Mouse (Mus musculus): Measurements from ENCODE around the gene Kctd17. TPM values are rescaled to one million over a fixed set of nuclear protein-coding genes. Genes with fewer than 3 reads are reported as not detected.

The Kctd17 gene
- polyA plus RNA-seq, 1 experiment from 2014 or later = 18.6 TPM

GRCm38 (mm10) chr15:78438018-78438394 lies 9.6 kb downstream of the Kctd17 start:
- Histone ChIP-seq H3K9ac (ENCODE audit: low read depth, low read length) (no peak overlapping the region), H3K27ac (ENCODE audit: low read depth, low read length) (no peak overlapping the region)

DNA sequence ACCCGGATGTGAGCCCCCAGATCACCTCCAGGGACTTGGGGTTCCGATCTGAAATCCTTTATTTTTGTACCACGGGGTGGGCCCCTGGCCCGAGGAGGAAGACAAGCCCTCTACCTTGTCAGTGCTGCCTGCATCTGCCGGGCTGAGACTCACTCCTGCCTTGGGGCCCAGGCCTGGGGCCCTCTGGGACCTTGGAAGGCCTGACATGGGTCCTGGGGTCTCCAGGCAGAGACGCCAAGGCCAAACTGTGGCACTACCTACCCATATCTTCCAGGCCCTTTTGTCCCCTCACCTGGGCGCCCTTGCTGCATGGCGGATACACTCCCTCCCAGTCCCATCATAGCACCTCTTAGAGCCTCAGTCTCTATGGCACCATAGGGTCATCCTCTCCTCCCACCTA lies 10.1 kb downstream of the Kctd17 start:
- Histone ChIP-seq H3K4me3 (ENCODE audit: low read depth, low read length) (no peak overlapping the region), H3K9me3 (ENCODE audit: control insufficient read depth) (no peaks in the 10 kb centered on the region), H3K27ac (ENCODE audit: low read depth, low read length) (no peak overlapping the region), H3K27me3 (replicated peaks; ENCODE audit: control insufficient read depth, insufficient read depth, low read length) (peaks cover 38% of the 10 kb centered on the region), H3K9ac (ENCODE audit: low read depth, low read length) (no peak overlapping the region), H3K4me2 (replicated peaks; ENCODE audit: low read depth) (no peak overlapping the region), H3K4me1 (replicated peaks; ENCODE audit: control insufficient read depth, insufficient read depth, low read length) (no peaks in the 10 kb centered on the region; the same call in 1 of the 2 replicates), H3K36me3 (ENCODE audit: control insufficient read depth, insufficient read depth) (no peaks in the 10 kb centered on the region; the same call in 1 of the 2 replicates)
- ATAC-seq = no peak
- 61% methylated on average over 8 of the region's 8 CpGs for WGBS
- TF ChIP-seq CTCF (IDR thresholded peaks at IDR 0.05; ENCODE audit: low read depth) = no peak

More at GRCm38 (mm10) chr15:78438018-78438394, 9.6 kb downstream of the Kctd17 start:
- no peak overlapping the region for H3K4me3 ChIP-seq (ENCODE audit: low read depth, low read length)
- peaks cover 38% of the 10 kb centered on the region for H3K27me3 ChIP-seq (replicated peaks; ENCODE audit: control insufficient read depth, insufficient read depth, low read length)
- H3K36me3 ChIP-seq (ENCODE audit: control insufficient read depth, insufficient read depth) = no peaks in the 10 kb centered on the region; the same call in 1 of the 2 replicates
- no peak for TF ChIP-seq CTCF (IDR thresholded peaks at IDR 0.05; ENCODE audit: low read depth)
- H3K4me2 ChIP-seq (replicated peaks; ENCODE audit: low read depth) = 0 out of 2 replicates have a peak overlapping the region, but pooled peaks have one; percentile 56
- no peaks in the 10 kb centered on the region; the same call in 1 of the 2 replicates for H3K4me1 ChIP-seq (replicated peaks; ENCODE audit: control insufficient read depth, insufficient read depth, low read length)
- H3K9me3 ChIP-seq (ENCODE audit: control insufficient read depth) = no peaks in the 10 kb centered on the region
- no peak for ATAC-seq
- WGBS = 40% methylated on average over 4 of the region's 4 CpGs

DNA sequence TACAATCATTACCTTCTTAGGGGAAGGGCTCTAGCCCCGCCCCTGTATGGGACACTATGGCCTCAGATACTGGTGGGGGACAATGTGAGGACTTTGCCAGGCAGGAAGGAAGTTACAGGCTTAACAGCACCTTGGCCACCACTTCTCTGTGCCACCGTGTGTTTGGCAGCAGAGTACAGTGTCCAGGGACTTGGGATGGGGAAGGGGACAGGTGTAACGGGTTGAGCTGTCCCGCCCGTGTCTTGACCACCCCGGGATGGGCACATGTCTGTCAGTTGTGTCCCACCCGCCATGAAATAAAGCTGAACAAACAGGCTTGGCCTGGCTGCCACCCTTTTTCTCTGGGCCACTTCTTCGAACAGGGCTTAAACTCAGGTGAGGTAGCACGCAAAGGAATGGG lies 10.6 kb downstream of the Kctd17 start:
- Histone ChIP-seq H3K4me2 (replicated peaks; ENCODE audit: low read depth) (no peak overlapping the region), H3K4me1 (replicated peaks; ENCODE audit: control insufficient read depth, insufficient read depth, low read length) (no peaks in the 10 kb centered on the region; the same call in 1 of the 2 replicates), H3K27me3 (replicated peaks; ENCODE audit: control insufficient read depth, insufficient read depth, low read length) (peaks cover 38% of the 10 kb centered on the region), H3K9me3 (ENCODE audit: control insufficient read depth) (no peaks in the 10 kb centered on the region), H3K9ac (ENCODE audit: low read depth, low read length) (no peak overlapping the region), H3K36me3 (ENCODE audit: control insufficient read depth, insufficient read depth) (no peaks in the 10 kb centered on the region; the same call in 1 of the 2 replicates), H3K4me3 (ENCODE audit: low read depth, low read length) (no peak overlapping the region), H3K27ac (ENCODE audit: low read depth, low read length) (no peak overlapping the region)
- WGBS = 60% methylated on average over 9 of the region's 9 CpGs
- no peak for ATAC-seq
- TF ChIP-seq CTCF (IDR thresholded peaks at IDR 0.05; ENCODE audit: low read depth) = no peak

DNA sequence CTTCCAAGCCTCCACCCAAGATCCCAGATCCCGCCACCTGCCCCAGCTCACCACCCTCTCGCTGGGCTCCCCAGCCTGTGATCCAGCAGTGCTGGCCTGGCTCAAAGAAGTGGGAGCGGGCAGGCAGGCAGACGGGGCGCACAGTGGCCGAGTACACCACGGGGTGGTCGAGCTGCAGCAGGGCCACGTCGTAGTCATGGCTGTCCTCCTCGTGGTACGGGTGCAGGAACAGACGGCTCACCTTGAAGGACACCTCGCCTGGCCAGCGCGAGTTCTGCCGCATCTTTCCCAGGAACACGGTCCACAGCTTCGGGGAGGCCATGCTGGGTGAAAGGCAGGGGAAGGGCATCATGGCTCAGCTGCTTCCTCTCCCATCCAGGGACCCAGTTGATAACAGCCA lies 13.9 kb downstream of the Kctd17 start:
- H3K27me3 ChIP-seq (replicated peaks; ENCODE audit: control insufficient read depth, insufficient read depth, low read length) = peaks cover 24% of the 10 kb centered on the region
- no peak for ATAC-seq
- H3K4me2 ChIP-seq (replicated peaks; ENCODE audit: low read depth) = no peak overlapping the region
- WGBS = 86% methylated on average over 19 of the region's 19 CpGs
- H3K9me3 ChIP-seq (ENCODE audit: control insufficient read depth) = no peaks in the 10 kb centered on the region
- no peak overlapping the region for H3K9ac ChIP-seq (ENCODE audit: low read depth, low read length)
- no peak overlapping the region for H3K4me3 ChIP-seq (ENCODE audit: low read depth, low read length)
- TF ChIP-seq CTCF (IDR thresholded peaks at IDR 0.05; ENCODE audit: low read depth) = no peak
- no peaks in the 10 kb centered on the region for H3K36me3 ChIP-seq (ENCODE audit: control insufficient read depth, insufficient read depth)
- H3K27ac ChIP-seq (ENCODE audit: low read depth, low read length) = no peak overlapping the region
- H3K4me1 ChIP-seq (replicated peaks; ENCODE audit: control insufficient read depth, insufficient read depth, low read length) = no peaks in the 10 kb centered on the region; the same call in 1 of the 2 replicates

DNA sequence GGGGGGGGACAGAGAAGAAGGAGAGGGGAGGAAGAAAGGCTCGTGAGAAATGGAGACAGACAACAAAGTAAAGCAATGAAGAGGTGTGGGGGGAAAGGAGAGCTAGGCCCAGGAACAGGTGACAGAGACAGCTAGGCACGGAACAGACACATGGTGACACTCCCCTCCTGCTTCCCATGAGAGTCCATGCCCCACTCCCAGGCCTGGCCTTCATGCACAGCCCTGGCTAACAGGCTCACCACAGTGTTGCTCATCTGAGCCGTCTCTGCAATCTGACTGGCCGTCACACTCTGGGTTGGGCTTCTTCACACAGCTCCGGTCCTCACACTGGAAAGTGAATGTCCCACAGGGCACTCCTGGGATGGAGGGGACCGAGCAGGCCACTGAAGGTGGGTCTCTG lies 15.5 kb downstream of the Kctd17 start:
- no peak overlapping the region for H3K9ac ChIP-seq (ENCODE audit: low read depth, low read length)

DNA sequence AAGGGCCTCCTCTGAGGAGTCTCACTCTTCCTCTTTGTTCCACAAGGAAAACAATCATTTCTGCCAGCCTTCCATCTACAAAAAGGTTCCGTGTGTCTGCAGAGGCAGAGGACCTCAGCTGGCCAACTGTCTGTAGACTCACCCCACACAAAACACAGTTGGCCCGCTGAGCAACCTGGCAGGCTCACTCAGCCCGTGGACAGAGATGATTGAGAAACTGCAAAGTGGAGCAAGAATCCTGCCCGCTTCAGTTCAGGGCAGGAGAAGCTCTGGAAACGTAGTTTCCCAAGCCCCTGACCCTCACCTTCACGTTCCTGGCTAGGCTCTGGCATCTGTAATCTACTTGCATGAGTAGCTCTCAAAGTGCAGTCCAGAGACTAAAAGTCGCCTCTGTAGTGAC lies 18.8 kb downstream of the Kctd17 start:
- no peak for ATAC-seq
- Histone ChIP-seq H3K4me1 (replicated peaks; ENCODE audit: control insufficient read depth, insufficient read depth, low read length) (0 out of 2 replicates have a peak, but pooled peaks cover 3% of the 10 kb centered on the region), H3K36me3 (ENCODE audit: control insufficient read depth, insufficient read depth) (no peaks in the 10 kb centered on the region), H3K27ac (ENCODE audit: low read depth, low read length) (no peak overlapping the region), H3K27me3 (replicated peaks; ENCODE audit: control insufficient read depth, insufficient read depth, low read length) (0 out of 2 replicates have a peak, but pooled peaks cover under 1% of the 10 kb centered on the region), H3K4me3 (ENCODE audit: low read depth, low read length) (no peak overlapping the region), H3K4me2 (replicated peaks; ENCODE audit: low read depth) (no peak overlapping the region), H3K9me3 (ENCODE audit: control insufficient read depth) (no peaks in the 10 kb centered on the region), H3K9ac (ENCODE audit: low read depth, low read length) (no peak overlapping the region)
- 45% methylated on average over 7 of the region's 7 CpGs for WGBS
- TF ChIP-seq CTCF (IDR thresholded peaks at IDR 0.05; ENCODE audit: low read depth) = no peak

More for the DNA sequence above, 15.5 kb downstream of the Kctd17 start:
- no peaks in the 10 kb centered on the region for H3K36me3 ChIP-seq (ENCODE audit: control insufficient read depth, insufficient read depth)
- no peak for ATAC-seq
- no peak for TF ChIP-seq CTCF (IDR thresholded peaks at IDR 0.05; ENCODE audit: low read depth)
- no peak overlapping the region for H3K4me2 ChIP-seq (replicated peaks; ENCODE audit: low read depth)
- no peak overlapping the region for H3K27ac ChIP-seq (ENCODE audit: low read depth, low read length)
- peaks cover 12% of the 10 kb centered on the region; the same call in 1 of the 2 replicates for H3K27me3 ChIP-seq (replicated peaks; ENCODE audit: control insufficient read depth, insufficient read depth, low read length)
- no peak overlapping the region for H3K4me3 ChIP-seq (ENCODE audit: low read depth, low read length)
- H3K9me3 ChIP-seq (ENCODE audit: control insufficient read depth) = no peaks in the 10 kb centered on the region
- 53% methylated on average over 6 of the region's 6 CpGs for WGBS
- H3K4me1 ChIP-seq (replicated peaks; ENCODE audit: control insufficient read depth, insufficient read depth, low read length) = no peaks in the 10 kb centered on the region
